Mouse (Mus musculus) embryo, embryonic 10.5 days (tissue): Measurements from ENCODE around the gene Tbc1d2b.
A peak's percentile ranks its signal among the peaks of the same experiment; 100 is the strongest.

Experiments
- DNase-seq: peaks from one replicate; pipeline ENCODE4 v3.0.0-alpha.2; 2015; ENCODE audit warnings: low spot score

Gene Tbc1d2b

GRCm38 (mm10) chr9:90270193-90270943 is at the start of gene Tbc1d2b:
TSS of gene Tbc1d2b (minus strand) at chr9:90270804.
- peak; percentile 78 for DNase-seq

DNA sequence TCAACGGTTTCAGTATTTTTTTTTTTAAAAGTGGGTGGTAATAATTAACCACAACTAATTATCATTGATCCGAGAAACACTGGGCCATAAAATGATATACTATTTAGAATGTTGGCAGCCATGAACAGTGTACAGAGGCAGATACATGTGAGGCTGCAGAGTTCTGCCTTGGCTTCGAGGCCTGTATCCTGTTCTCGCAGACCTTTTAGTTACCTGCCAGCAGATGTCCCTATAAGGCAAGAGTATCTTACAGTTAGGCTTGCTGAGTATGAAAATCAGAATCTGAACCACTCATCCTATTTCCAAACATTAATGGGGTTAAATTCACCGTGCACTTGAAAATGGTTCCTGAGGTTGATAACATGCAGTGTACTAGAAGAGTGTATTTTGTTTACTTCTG is 45.7 kb upstream of the Tbc1d2b start:
- peak; percentile 8 for DNase-seq

DNA sequence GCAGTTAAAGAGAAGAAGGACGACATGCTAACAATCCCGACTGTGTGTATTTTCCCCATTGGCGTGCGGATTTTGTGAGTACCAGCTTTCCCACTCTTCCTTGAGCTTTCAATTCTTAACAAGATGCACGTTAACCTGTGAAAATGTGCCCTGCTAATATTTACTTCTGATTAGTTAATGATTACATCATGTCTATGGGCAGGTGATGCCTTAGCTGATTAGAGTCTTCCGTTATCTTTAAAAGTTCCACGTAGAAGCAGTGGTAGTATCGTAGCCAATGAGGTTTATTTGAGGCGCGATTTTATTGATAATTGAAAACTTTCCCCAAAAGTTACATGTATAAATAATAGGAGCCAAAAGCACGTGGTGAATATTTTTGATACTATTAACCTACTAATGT is 45.1 kb upstream of the Tbc1d2b start:
- DNase-seq, result no peak

DNA sequence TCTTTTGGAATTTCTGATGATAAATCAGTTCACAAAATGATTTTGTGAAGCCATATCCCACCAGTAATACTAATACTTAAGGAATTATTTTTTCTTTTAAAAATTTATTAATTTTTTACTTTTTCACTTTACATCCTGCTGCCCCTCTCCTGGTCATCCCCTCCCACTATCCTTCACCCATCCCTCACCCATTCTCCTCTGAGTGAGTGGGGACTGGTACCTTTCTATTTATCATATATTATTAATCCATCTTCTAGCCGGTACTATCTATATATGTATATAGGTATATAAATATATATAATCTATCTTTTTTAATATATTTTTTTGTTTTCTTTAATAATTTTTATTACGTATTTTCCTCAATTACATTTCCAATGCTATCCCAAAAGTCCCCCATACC is 33.6 kb upstream of the Tbc1d2b start:
- DNase-seq, result no peak

GRCm38 (mm10) chr9:90303101-90303835 is 32.7 kb upstream of the Tbc1d2b start:
- no peak for DNase-seq

DNA sequence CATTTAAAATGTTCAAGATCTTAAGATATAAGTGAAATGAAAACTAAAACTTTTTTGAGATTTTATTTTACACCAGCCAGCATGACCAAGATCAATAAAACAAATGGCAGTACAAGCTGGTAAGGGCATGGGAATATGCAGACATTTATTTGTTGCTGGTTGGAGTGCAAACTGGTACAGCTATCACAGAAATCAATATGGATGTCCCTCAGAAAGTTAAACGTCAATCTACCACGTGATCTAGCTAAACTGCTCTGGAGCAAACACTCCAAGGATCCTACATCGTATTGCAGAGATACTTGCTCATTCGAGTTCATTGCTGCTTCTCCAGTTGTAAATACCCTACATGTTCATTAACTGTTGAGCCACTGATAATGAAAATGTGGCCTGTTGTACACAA is 32.1 kb upstream of the Tbc1d2b start:
- no peak for DNase-seq

GRCm38 (mm10) chr9:90301081-90301688 is 30.6 kb upstream of the Tbc1d2b start:
- no peak for DNase-seq

DNA sequence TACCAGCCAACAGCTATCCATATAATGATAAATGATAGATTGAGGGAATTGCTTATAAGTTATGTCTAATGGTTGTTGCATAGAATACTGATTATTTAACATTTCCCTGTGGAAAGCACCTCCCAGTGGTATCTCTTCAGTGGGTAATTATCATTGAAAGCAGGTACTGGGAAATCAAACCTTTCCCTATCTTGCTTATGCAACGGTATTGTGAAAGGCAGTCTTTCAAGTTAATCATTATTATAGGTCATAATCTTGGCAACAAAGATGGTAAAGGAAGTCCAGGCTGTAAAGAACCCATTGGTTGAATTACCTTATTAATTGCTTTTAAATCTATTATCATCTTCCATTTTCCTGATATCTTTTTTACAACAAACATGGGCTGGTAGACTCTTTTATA is 27.0 kb upstream of the Tbc1d2b start:
- no peak for DNase-seq

DNA sequence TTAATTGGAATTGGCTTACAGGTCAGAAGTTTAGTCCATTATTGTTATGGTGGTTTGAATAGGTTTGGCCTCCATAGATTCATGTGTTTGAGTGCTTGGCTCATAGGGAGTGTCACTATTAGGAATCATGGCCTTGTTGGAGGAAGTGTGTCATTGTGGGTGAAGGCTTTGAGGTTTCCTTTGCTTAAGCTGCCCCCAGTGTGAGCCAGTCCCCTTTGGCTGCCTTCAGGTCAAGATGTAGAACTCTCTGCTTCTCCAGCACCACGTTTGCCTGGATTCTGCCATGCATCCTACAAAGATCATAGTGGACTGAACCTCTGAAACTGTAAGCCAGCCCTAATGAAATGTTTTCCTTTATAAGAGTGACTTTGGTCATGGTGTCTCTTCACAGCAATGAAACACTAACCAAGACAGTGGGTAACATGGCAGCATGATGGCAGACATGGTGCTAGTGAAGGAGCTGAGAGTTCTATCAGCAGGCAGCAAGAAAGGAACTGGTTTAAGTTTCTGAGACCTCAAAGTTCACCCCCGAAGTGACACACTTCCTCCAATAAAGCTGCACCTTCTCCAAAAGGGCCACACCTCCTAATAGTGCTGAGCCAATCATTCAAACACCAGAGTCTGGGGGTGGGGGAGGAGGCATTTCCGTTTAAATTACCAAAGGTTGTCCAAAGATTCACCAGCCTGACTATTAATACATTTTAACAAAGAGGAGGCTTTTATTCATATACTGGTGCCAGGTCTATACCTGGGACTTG is 23.2 kb upstream of the Tbc1d2b start:
- no peak for DNase-seq

- no peak for DNase-seq
Measured at GRCm38 (mm10) chr9:90278397-90278796, 7.8 kb upstream of the Tbc1d2b start.

DNA sequence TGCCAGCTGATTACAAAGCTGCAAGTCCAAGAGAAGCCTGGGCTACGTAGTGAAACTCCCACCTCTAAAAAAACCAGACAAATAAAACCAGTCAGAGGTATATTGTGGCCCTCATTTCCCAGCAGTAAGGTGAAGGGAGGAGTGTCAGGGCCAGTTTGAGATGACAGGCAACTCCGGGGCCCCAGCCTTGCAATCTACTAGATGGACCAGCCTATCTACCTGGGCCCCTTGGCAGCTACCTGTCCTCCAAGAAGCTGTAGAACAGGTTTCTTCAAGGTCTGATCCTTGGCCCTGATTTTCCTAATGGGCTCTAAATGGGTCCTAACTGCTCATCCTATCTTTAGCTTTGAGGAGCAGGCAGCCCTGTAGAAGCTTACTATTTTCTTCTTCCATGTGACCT is 7.3 kb upstream of the Tbc1d2b start:
- DNase-seq, result no peak

DNA sequence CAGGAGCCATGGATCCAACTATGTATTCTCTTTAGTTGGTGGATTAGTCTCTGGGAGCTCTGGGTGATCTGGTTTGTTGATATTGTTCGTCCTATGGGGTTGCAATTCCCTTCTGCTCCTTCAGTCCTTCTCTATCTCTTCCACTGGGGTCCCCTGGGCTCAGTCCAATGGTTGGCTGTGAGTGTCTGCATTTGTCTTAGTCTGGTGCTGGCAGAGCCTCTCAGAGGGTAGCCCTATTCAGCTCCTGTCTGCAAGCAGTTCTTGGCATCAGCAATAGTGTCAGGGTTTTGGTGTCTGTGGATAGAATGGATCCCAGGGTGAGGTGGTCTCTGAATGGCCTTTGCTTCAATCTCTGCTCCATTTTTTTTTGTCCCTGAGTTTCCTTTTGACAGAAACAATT is 6.2 kb upstream of the Tbc1d2b start:
- no peak for DNase-seq

DNA sequence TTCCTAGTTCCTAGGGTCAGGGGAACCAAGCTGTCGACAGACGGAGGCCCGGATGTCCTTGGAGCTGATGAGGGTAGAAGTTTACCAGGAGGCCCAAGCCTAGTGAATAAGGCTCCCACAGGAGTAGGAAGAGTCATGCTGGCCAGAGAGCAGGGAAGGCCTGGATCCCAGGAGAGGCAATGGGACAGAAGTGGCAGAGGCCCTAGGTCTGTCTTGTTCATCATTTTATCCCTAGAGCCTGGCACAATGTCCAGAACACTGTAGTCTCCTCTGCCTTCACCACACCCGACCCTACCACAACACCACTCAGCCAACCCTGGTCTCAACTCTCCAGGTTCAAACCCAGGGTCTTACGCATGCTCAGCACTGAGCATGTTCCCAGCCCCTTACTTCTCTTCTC is 5.3 kb upstream of the Tbc1d2b start:
- DNase-seq, result no peak

- DNase-seq, result no peak
Measured at GRCm38 (mm10) chr9:90275500-90275899, 4.9 kb upstream of the Tbc1d2b start.

- DNase-seq, result no peak
Measured at GRCm38 (mm10) chr9:90274516-90274915, 3.9 kb upstream of the Tbc1d2b start.

GRCm38 (mm10) chr9:90272346-90272745 is 1.7 kb upstream of the Tbc1d2b start:
- DNase-seq, result no peak

DNA sequence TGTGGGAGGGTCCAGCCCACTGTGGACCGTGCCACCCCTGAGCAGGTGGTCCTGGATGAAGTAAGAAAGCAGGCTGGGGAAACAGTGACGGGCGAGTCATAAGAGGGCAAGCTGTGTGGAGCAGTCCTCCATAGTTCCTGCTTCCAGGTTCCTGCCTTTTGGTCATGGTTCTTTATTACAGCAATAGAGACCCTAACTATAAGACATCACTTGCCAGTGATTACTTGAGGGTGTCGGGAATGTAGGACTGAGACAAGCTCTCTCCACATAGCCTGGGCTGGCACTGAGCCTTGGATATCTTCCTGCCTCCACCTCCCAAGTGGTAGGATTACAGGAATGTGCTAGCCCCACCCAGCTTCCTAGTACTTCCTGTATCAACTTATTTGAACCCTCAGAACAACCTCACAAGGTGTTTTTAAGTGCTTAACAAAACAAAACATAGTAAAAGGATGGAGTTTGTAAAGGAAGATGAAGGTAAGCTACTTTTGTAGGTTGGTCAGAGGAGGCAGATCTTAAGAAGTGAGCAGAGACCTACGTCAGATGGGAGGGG is 1.0 kb upstream of the Tbc1d2b start:
- DNase-seq, result no peak

GRCm38 (mm10) chr9:90270944-90271295 is 316 bp upstream of the Tbc1d2b start:
- no peak for DNase-seq

GRCm38 (mm10) chr9:90269011-90269681 is 1.5 kb downstream of the Tbc1d2b start:
- peak; percentile 28 for DNase-seq

DNA sequence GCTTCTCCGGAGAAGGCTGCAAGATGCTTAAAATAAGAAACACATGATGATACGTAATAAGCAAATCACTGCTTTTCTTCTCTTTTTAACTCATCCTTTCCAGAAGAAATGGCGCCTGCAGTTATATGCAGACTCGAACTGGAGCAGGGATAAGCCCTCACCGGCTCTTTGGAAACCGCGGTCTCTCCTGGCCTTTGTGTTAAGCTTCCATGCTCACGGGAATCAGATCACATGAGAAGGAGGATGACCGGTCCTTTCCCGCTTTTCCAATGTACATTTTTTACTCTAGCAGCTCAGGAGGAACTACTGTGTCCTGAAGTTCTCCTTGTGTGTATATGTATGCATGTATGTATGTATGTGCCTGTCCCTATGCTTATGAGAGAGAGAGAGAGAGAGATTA is 3.7 kb downstream of the Tbc1d2b start:
- DNase-seq, result no peak

DNA sequence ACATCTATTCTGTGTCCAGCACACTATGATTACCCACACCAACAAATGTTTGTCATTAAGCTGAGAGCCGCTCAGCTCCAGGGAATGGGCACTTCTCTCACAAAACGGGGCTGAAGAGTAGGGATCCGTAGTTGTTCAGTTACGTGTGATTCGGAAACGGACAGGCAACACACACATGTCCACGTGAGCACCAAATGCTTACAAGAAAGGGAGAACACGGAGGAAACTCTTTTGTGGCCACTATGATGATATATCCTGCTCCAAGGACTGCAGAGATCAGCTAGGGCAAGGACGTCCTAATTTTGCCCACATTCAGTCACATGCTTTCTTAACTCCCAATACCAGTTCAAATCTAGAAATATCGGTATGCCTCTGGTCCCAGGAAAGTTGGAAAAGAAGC is 4.5 kb downstream of the Tbc1d2b start:
- DNase-seq, result no peak
